Mouse (Mus musculus) lung, postnatal 0 days (tissue): ENCODE measurements around the gene Prdx1. TPM values are rescaled to one million over a fixed set of nuclear protein-coding genes. Genes with fewer than 3 reads are reported as not detected.

Source experiments
- ATAC-seq: fragments of 200-750 bp; cut with Nextera tagmentation; 2 replicates; pipeline ENCODE4 v1.8.0; 2017; ENCODE audit warnings: moderate library complexity
- DNase-seq: peaks from one replicate; pipeline ENCODE4 v3.0.0-alpha.2; 2016; ENCODE audit warnings: low spot score
- H3K27ac ChIP-seq: fragments of 300-500 bp; sonication (generic); 2 replicates; pipeline ENCODE4 v1.5.1; 2014; ENCODE audit warnings: antibody characterized with exemption, mild to moderate bottlenecking, low read length, mixed read lengths
- H3K27me3 ChIP-seq: fragments of 300-500 bp; sonication (generic); replicated peaks from 2 replicates; pipeline ENCODE4 v1.6.1; 2014; ENCODE audit warnings: low read length, mixed read lengths; ENCODE audit not compliant: insufficient read depth
- H3K36me3 ChIP-seq: fragments of 300-500 bp; sonication (generic); 2 replicates; pipeline ENCODE4 v1.6.1; 2014; ENCODE audit warnings: low read length, mixed read lengths; ENCODE audit not compliant: insufficient read depth
- H3K4me1 ChIP-seq: fragments of 300-500 bp; sonication (generic); 2 replicates; pipeline ENCODE4 v1.6.1; 2014; ENCODE audit warnings: antibody characterized with exemption, low read depth, low read length, mixed read lengths; ENCODE audit not compliant: insufficient read depth
- H3K4me2 ChIP-seq: fragments of 300-500 bp; sonication (generic); replicated peaks from 2 replicates; pipeline ENCODE4 v1.6.1; 2014; ENCODE audit warnings: low read depth, mild to moderate bottlenecking, low read length, moderate library complexity, mixed read lengths
- H3K4me3 ChIP-seq: fragments of 300-500 bp; sonication (generic); 2 replicates; pipeline ENCODE4 v1.5.1; 2014; ENCODE audit warnings: low read depth, low read length
- H3K9ac ChIP-seq: fragments of 300-500 bp; sonication (generic); replicated peaks from 2 replicates; pipeline ENCODE4 v1.6.1; 2014; ENCODE audit warnings: low read depth, mild to moderate bottlenecking
- H3K9me3 ChIP-seq: fragments of 300-500 bp; sonication (generic); 2 replicates; pipeline ENCODE4 v1.6.1; 2016; ENCODE audit warnings: low read length, mixed read lengths
- CTCF ChIP-seq: IDR thresholded peaks from 2 replicates; pipeline ENCODE4 v1.5.1; 2016; ENCODE audit warnings: antibody characterized with exemption, mild to moderate bottlenecking
- EP300 ChIP-seq: IDR thresholded peaks from 2 replicates; pipeline ENCODE4 v1.6.1; 2016; ENCODE audit warnings: antibody characterized with exemption, mild to moderate bottlenecking, control low read depth
- WGBS: fragments of 180-500 bp; shearing (Covaris S2); extraction: QIAGEN DNeasy Blood & Tissue Kit; methylation state at CpG from one replicate; pipeline ENCODE4 v1.1.7; 2014; 5-methylcytosine and 5-hydroxymethylcytosine counted together
- polyA plus RNA-seq: library from polyadenylated mRNA; unstranded; fragments of >200 nt; fragmentation: Nextera tagmentation; extraction: Ambion mirVana; gene quantifications from 2 replicates; pipeline ENCODE4 v1.2.1, GENCODE M21; 2015

The Prdx1 gene
- polyA plus RNA-seq, 1 experiment from 2014 or later = 1,091 TPM

DNA sequence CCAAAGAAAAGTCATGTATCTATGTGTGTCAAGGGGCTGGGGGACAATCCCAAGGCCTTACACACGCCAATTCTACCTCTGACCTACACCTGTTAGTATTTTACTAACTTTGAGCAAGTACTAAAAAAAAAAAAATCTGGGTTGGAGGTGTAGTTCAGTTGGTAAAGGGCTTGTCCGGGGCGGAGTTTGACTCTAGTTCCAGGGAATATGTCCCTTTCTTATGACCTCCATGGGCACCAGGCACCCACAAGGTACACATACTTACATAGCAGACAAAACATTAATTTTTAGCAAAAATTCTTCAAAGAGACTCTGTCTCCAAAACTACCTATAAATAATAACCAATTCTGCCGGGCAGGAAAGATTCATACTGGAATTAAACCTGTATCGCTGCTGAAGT is 35.0 kb upstream of the Prdx1 start:
- H3K27ac ChIP-seq = peak overlapping the region; percentile 94
- H3K4me2 ChIP-seq = peak overlapping the region; percentile 62
- peak; percentile 30 for DNase-seq
- no peaks in the 10 kb centered on the region for H3K36me3 ChIP-seq
- H3K4me3 ChIP-seq = peak overlapping the region; percentile 72
- no peak for ATAC-seq
- peaks cover 11% of the 10 kb centered on the region; the same call in 1 of the 2 replicates for H3K4me1 ChIP-seq
- H3K27me3 ChIP-seq = no peaks in the 10 kb centered on the region
- H3K9ac ChIP-seq = peak overlapping the region; percentile 92
- TF ChIP-seq CTCF = no peak
- TF ChIP-seq EP300 = no peak
- no peaks in the 10 kb centered on the region for H3K9me3 ChIP-seq
- 14% methylated on average over 5 of the region's 5 CpGs for WGBS

DNA sequence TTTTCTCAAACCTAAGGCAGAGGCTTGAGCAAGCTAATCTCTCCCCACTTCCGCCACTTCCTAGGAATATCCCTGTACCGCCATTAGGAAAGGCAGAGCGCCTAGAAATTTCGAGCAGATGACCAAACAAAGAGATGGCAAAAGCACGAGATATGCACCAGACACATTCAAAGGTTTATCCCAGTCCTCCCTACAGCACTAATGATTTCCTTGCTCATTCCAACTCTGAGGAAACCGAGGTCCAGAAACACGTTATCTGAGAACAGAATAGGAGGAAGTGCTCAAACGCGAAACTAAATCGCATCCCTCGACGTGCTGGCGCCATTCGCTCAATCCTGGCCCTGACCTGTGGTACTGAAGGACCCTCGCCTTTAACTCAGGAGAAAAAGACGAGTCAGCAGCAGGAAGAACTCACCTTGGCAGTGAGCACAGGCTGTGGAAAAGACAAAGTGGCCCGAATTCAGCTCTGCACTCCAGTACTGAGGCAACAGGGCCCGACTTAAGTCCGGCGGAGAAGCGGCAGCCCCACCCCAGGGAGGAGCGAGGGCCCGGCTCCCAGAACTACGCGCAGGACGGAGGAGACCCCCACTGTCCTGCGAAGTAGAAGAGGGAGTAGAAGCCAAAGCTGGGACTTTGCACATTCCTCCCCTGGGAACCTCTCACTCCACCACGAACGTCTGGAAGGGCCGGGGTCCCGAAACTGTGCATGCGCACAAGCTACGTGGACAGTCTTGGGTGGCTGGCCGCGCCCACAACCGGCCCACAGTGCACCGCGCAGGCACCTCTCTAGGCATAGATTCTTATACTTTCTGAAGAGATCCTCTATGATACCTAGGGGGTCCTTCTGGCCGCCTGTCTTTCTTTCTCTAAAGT is 34.2 kb upstream of the Prdx1 start, which contains the start of gene Akr1a1:
Gene Akr1a1, minus strand, starts transcription at position 757 of the 873 bp plus-strand sequence.
- no peaks in the 10 kb centered on the region for H3K36me3 ChIP-seq
- DNase-seq (peak; percentile 96), ATAC-seq (peak; percentile 99)
- under 1% methylated on average over 39 of the region's 39 CpGs for WGBS
- TF ChIP-seq EP300 (0 out of 2 replicates have a peak, but pooled peaks have one; percentile 10), CTCF (no peak)
- peaks cover 8% of the 10 kb centered on the region; the same call in 1 of the 2 replicates for H3K4me1 ChIP-seq
- peak within 1 kb of the TSS; percentile 62 for H3K4me2 ChIP-seq
- H3K27ac ChIP-seq = peak within 1 kb of the TSS; percentile 94
- peak within 1 kb of the TSS; percentile 72 for H3K4me3 ChIP-seq
- no peaks in the 10 kb centered on the region for H3K27me3 ChIP-seq
- peak within 1 kb of the TSS; percentile 92 for H3K9ac ChIP-seq
- H3K9me3 ChIP-seq = no peaks in the 10 kb centered on the region

DNA sequence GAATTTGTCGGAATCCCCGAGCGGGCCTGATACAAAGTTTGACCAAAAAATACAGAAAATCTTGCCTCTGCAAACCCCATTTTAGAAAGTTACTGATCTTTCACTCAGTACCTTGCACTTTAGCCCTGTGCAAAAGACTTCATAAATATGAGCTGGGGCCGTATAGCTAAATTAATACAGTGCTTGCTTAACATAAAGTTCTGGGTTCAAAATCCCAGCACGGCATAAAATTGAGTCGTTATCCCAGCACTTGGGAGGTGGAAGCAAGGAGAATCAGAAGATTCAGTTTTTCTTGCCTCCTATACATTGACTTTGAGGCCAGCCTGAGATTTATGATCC is 33.6 kb upstream of the Prdx1 start:
- no peaks in the 10 kb centered on the region for H3K9me3 ChIP-seq
- ATAC-seq (no peak), DNase-seq (no peak)
- peak overlapping the region; percentile 62 for H3K4me2 ChIP-seq
- no peaks in the 10 kb centered on the region for H3K27me3 ChIP-seq
- TF ChIP-seq CTCF = no peak; the same call in 1 of the 2 replicates
- TF ChIP-seq EP300 = no peak
- peak overlapping the region; percentile 72 for H3K4me3 ChIP-seq
- H3K27ac ChIP-seq = peak overlapping the region; percentile 94
- peak overlapping the region; percentile 92 for H3K9ac ChIP-seq
- WGBS = 8% methylated on average over 6 of the region's 6 CpGs
- peaks cover 5% of the 10 kb centered on the region; the same call in 1 of the 2 replicates for H3K4me1 ChIP-seq
- no peaks in the 10 kb centered on the region for H3K36me3 ChIP-seq

DNA sequence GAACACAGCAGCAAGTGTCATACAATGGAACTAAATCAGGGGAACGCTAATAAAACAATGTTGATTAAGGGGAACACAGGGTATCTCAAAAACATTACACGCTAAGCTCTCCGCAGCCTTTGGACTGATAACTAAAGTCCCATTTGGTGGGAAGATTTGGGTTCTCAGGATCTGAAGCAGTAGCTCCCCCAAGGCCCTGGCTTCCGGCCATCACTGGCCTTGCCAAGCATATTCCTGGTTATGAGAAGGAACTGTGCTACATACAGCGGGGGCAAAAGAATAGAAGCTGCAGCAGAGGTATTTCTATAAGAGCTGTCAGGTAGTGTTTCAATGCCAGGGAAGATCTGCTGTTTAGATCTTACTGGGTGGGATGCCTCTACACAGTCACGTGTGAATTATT is 32.1 kb upstream of the Prdx1 start:
- WGBS = 80% methylated on average over 6 of the region's 6 CpGs
- Histone ChIP-seq H3K9me3 (no peaks in the 10 kb centered on the region), H3K27ac (no peak overlapping the region), H3K4me1 (peaks cover 5% of the 10 kb centered on the region; the same call in 1 of the 2 replicates), H3K4me3 (no peak overlapping the region), H3K27me3 (no peaks in the 10 kb centered on the region), H3K4me2 (no peak overlapping the region), H3K9ac (no peak overlapping the region), H3K36me3 (no peaks in the 10 kb centered on the region)
- TF ChIP-seq CTCF (no peak), EP300 (no peak)
- DNase-seq (no peak), ATAC-seq (no peak)

DNA sequence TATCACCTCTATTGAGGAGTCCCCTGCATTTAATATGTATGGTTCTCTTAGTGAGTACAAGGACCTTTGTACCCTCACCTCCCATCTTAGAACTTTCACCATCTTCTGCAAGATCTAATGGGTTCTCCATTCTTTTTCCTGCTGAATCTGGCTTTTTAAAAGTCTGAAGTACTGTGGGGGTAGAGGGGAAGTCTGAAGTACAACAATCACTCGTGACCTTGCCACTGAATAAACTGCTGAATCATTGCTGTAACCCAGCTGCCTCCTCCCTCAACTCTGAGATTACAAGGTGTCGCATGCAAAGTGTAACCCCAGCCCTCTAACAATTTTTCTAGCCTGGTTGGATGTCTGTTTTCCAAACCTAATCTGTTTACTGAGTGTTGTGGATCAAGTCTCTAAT is 30.2 kb upstream of the Prdx1 start:
- WGBS = 32% methylated on average over 2 of the region's 2 CpGs
- Histone ChIP-seq H3K4me3 (no peak overlapping the region), H3K27me3 (no peaks in the 10 kb centered on the region), H3K36me3 (no peaks in the 10 kb centered on the region), H3K4me2 (no peak overlapping the region), H3K9me3 (no peaks in the 10 kb centered on the region), H3K9ac (no peak overlapping the region), H3K4me1 (peaks cover 3% of the 10 kb centered on the region; the same call in 1 of the 2 replicates), H3K27ac (no peak overlapping the region)
- DNase-seq (peak; percentile 59), ATAC-seq (no peak)
- peak; percentile 31; the same call in 1 of the 2 replicates for TF ChIP-seq EP300
- TF ChIP-seq CTCF = no peak

DNA sequence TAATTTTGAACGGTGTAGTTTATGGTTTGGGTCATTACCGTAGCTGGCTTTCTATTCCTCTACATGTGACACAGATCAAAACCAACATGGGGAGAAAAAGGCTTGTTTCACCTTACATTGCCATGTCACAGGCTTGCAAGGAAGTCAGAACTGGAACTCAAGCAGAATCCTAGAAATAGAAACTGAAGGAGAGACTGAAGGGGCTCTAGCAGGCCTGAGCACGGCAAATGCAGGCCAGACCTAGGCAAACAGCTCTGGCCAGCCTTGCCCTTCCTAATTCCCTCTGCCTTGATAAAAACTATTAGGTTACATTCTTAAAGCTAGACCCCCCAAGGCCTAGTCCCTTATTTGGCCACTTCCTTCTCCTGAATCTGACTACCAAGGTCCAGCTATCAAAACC is 29.7 kb upstream of the Prdx1 start:
- DNase-seq (no peak), ATAC-seq (no peak)
- Histone ChIP-seq H3K27ac (0 out of 2 replicates have a peak overlapping the region, but pooled peaks have one; percentile 1), H3K36me3 (no peaks in the 10 kb centered on the region), H3K4me3 (no peak overlapping the region), H3K4me1 (no peaks in the 10 kb centered on the region; the same call in 1 of the 2 replicates), H3K4me2 (no peak overlapping the region), H3K9ac (no peak overlapping the region), H3K9me3 (no peaks in the 10 kb centered on the region), H3K27me3 (no peaks in the 10 kb centered on the region)
- 59% methylated on average over 3 of the region's 3 CpGs for WGBS
- no peak for TF ChIP-seq EP300
- no peak for TF ChIP-seq CTCF
